Mouse (Mus musculus): ENCODE data around the gene Arhgap45.
A peak's percentile ranks its signal among the peaks of the same experiment; 100 is the strongest.
"Not testable (repeated sequence)": the region's sequence is repeated elsewhere in the genome, so short reads cannot be mapped to it uniquely, and the experiment has no call there.

Arhgap45 gene

GRCm38 (mm10) chr10:80033511-80034391 is 17.3 kb downstream of the Arhgap45 start:
- no peak for DNase-seq (ENCODE audit: low spot score)

GRCm38 (mm10) chr10:80035148-80035547 is 18.7 kb downstream of the Arhgap45 start:
- DNase-seq (ENCODE audit: low spot score), result no peak

- DNase-seq (ENCODE audit: low spot score), result no peak
Observed at GRCm38 (mm10) chr10:80035686-80036085, 19.2 kb downstream of the Arhgap45 start.

- DNase-seq (ENCODE audit: low spot score), result no peak
Observed at GRCm38 (mm10) chr10:80036832-80037231, 20.4 kb downstream of the Arhgap45 start.

GRCm38 (mm10) chr10:80039559-80039979 is 23.1 kb downstream of the Arhgap45 start, which contains the start of gene Polr2e:
TSS of gene Polr2e (minus strand) at chr10:80039795.
- peak; percentile 98 for DNase-seq (ENCODE audit: low spot score)

GRCm38 (mm10) chr10:80041409-80042060 is 25.1 kb downstream of the Arhgap45 start:
- not testable (repeated sequence) for DNase-seq (ENCODE audit: low spot score)

- no peak for DNase-seq (ENCODE audit: low spot score)
Observed at GRCm38 (mm10) chr10:80044087-80044486, 27.6 kb downstream of the Arhgap45 start.

- not testable (repeated sequence) for DNase-seq (ENCODE audit: low spot score)
Observed at GRCm38 (mm10) chr10:80045364-80045763, 28.9 kb downstream of the Arhgap45 start.

- DNase-seq (ENCODE audit: low spot score), result no peak
Observed at GRCm38 (mm10) chr10:80045766-80046165, 29.3 kb downstream of the Arhgap45 start.

- DNase-seq (ENCODE audit: low spot score), result no peak
Observed at GRCm38 (mm10) chr10:80047041-80047565, 30.6 kb downstream of the Arhgap45 start, which contains the start of gene Gpx4. TSS of gene Gpx4 (plus strand) at chr10:80047166.

GRCm38 (mm10) chr10:80048396-80048795 is 31.9 kb downstream of the Arhgap45 start:
- no peak for DNase-seq (ENCODE audit: low spot score)

- DNase-seq (ENCODE audit: low spot score), result no peak
Observed at GRCm38 (mm10) chr10:80048834-80049233, 32.4 kb downstream of the Arhgap45 start.

GRCm38 (mm10) chr10:80050244-80050643 is 33.8 kb downstream of the Arhgap45 start:
- no peak for DNase-seq (ENCODE audit: low spot score)

GRCm38 (mm10) chr10:80050885-80051617 is 34.6 kb downstream of the Arhgap45 start:
- no peak for DNase-seq (ENCODE audit: low spot score)

- no peak for DNase-seq (ENCODE audit: low spot score)
Observed at GRCm38 (mm10) chr10:80051618-80052373, 35.3 kb downstream of the Arhgap45 start.

- no peak for DNase-seq (ENCODE audit: low spot score)
Observed at GRCm38 (mm10) chr10:80052374-80052764, 35.9 kb downstream of the Arhgap45 start.

- peak; percentile 100 for DNase-seq (ENCODE audit: low spot score)
Observed at GRCm38 (mm10) chr10:80053259-80053780, 36.9 kb downstream of the Arhgap45 start.

- no peak for DNase-seq (ENCODE audit: low spot score)
Observed at GRCm38 (mm10) chr10:80053831-80054815, 37.7 kb downstream of the Arhgap45 start.

GRCm38 (mm10) chr10:80054911-80055310 is 38.5 kb downstream of the Arhgap45 start:
- not testable (repeated sequence) for DNase-seq (ENCODE audit: low spot score)

- DNase-seq (ENCODE audit: low spot score), result no peak
Observed at GRCm38 (mm10) chr10:80055364-80055763, 38.9 kb downstream of the Arhgap45 start.
